8 mouse cellular contexts compared by ENCODE assay signal in genomic region chr8:71700493-71701269, GRCm38 (mm10). TPM values are rescaled to one million over a fixed set of nuclear protein-coding genes. Genes with fewer than 3 reads are reported as not detected.
A peak's percentile ranks its signal among the peaks of the same experiment; 100 is the strongest.
DNase-seq lines count a peak whose midpoint lies in the region; ATAC-seq lines count a peak whose summit lies in the region.

No protein-coding gene starts in this region.

- H3K9ac ChIP-seq in kidney, embryonic 15.5 days: 0 out of 2 replicates have a peak overlapping the region, but pooled peaks have one; percentile 18

- H3K4me3 ChIP-seq in kidney, embryonic 15.5 days (replicated peaks): peak overlapping the region; percentile 32
- H3K4me3 ChIP-seq in heart, embryonic 10.5 days: peak overlapping the region; percentile 46

- peak; percentile 44; the same call in 1 of the 2 replicates for ATAC-seq in kidney, embryonic 15.5 days (replicated peaks; ENCODE audit: low FRiP score)
- peak; percentile 50 for ATAC-seq in megakaryocyte, adult 5-6 weeks (ENCODE audit: poor library complexity, severe bottlenecking)
- no peak for ATAC-seq in monocyte, adult 5-6 weeks (replicated peaks; ENCODE audit: insufficient number of reproducible peaks, low FRiP score, low TSS enrichment, poor library complexity, severe bottlenecking)

- WGBS in kidney, embryonic 15.5 days: 2% methylated on average over 29 of the region's 29 CpGs
- 6% methylated on average over 29 of the region's 29 CpGs for WGBS in heart, embryonic 10.5 days

- no peak for DNase-seq in kidney, adult 9 months
- no peak for DNase-seq in heart, embryonic 10.5 days (ENCODE audit: low spot score)
- DNase-seq in kidney, postnatal 25 days: peak; percentile 59 to 74
- no peak for DNase-seq in cerebellum, adult 8-10 months
- no peak for DNase-seq in urinary bladder, postnatal 10 days (ENCODE audit: low spot score)

- H3K4me2 ChIP-seq in kidney, embryonic 15.5 days: peak overlapping the region; percentile 57

- H3K36me3 ChIP-seq in kidney, embryonic 15.5 days: no peaks in the 10 kb centered on the region
- no peaks in the 10 kb centered on the region for H3K36me3 ChIP-seq in heart, embryonic 10.5 days

- H3K27ac ChIP-seq in kidney, embryonic 15.5 days: no peak overlapping the region
- no peak overlapping the region; the same call in 1 of the 2 replicates for H3K27ac ChIP-seq in heart, embryonic 10.5 days

- H3K9me3 ChIP-seq in kidney, embryonic 15.5 days (replicated peaks): no peaks in the 10 kb centered on the region
- H3K9me3 ChIP-seq in heart, embryonic 10.5 days: no peaks in the 10 kb centered on the region

- H3K4me1 ChIP-seq in kidney, embryonic 15.5 days: peaks cover 26% of the 10 kb centered on the region
- peaks cover 10% of the 10 kb centered on the region for H3K4me1 ChIP-seq in heart, embryonic 10.5 days

- peaks cover 82% of the 10 kb centered on the region for H3K27me3 ChIP-seq in kidney, embryonic 15.5 days
- H3K27me3 ChIP-seq in heart, embryonic 10.5 days (ENCODE audit: insufficient read depth, poor library complexity, severe bottlenecking): peaks cover 90% of the 10 kb centered on the region

RNA-seq across cellular contexts. Expression of gene B3gnt3, which starts 0.9 kb away (rescaled TPM):
- 2.8 and 3.9 TPM in 2 replicates for polyA plus RNA-seq in kidney, embryonic 15.5 days (2015; fragmentation: Nextera tagmentation; extraction: Ambion mirVana)
- 1.6 and 2.9 TPM in 2 replicates for polyA plus RNA-seq in heart, embryonic 10.5 days (2016; fragmentation: Nextera tagmentation; extraction: Ambion mirVana)
- total RNA-seq in megakaryocyte, adult 5-6 weeks (2015): 0.36 and 0.89 TPM in 2 replicates
- total RNA-seq in megakaryocyte, adult 5-6 weeks (2017): 0.18 TPM in 1 of 2 replicates, not detected in the other
- total RNA-seq in monocyte, adult 5-6 weeks (2017): 0.29 to 0.75 TPM in 2 of 3 replicates, not detected in the other

RNA-seq across cellular contexts. Expression of gene Insl3, which starts 11.7 kb away (rescaled TPM):
- polyA plus RNA-seq in kidney, embryonic 15.5 days (2015; fragmentation: Nextera tagmentation; extraction: Ambion mirVana): 1.2 and 1.7 TPM in 2 replicates
- 0.99 and 1.5 TPM in 2 replicates for polyA plus RNA-seq in heart, embryonic 10.5 days (2016; fragmentation: Nextera tagmentation; extraction: Ambion mirVana)
- 2.9 and 4.2 TPM in 2 replicates for total RNA-seq in megakaryocyte, adult 5-6 weeks (2015)
- 1.1 and 2.4 TPM in 2 replicates for total RNA-seq in megakaryocyte, adult 5-6 weeks (2017)
- 14.1 TPM in 1 of 3 replicates, not detected in the others for total RNA-seq in monocyte, adult 5-6 weeks (2017)

RNA-seq across cellular contexts. Expression of gene Jak3, which starts 24.6 kb away (rescaled TPM):
- 6.3 and 7.2 TPM in 2 replicates for polyA plus RNA-seq in kidney, embryonic 15.5 days (2015; fragmentation: Nextera tagmentation; extraction: Ambion mirVana)
- 6.7 and 9.7 TPM in 2 replicates for polyA plus RNA-seq in heart, embryonic 10.5 days (2016; fragmentation: Nextera tagmentation; extraction: Ambion mirVana)
- 4.8 and 5.0 TPM in 2 replicates for total RNA-seq in megakaryocyte, adult 5-6 weeks (2015)
- total RNA-seq in megakaryocyte, adult 5-6 weeks (2017): 2.6 and 5.2 TPM in 2 replicates
- 7.1 to 25.6 TPM (median 11.2 TPM) in 3 replicates for total RNA-seq in monocyte, adult 5-6 weeks (2017)

RNA-seq across cellular contexts. Expression of gene Fcho1, which starts 24.8 kb away (rescaled TPM):
- 6.3 and 6.5 TPM in 2 replicates for polyA plus RNA-seq in kidney, embryonic 15.5 days (2015; fragmentation: Nextera tagmentation; extraction: Ambion mirVana)
- polyA plus RNA-seq in heart, embryonic 10.5 days (2016; fragmentation: Nextera tagmentation; extraction: Ambion mirVana): 2.0 and 3.1 TPM in 2 replicates
- total RNA-seq in megakaryocyte, adult 5-6 weeks (2015): 28.4 and 30.9 TPM in 2 replicates
- total RNA-seq in megakaryocyte, adult 5-6 weeks (2017): 39.6 and 41.2 TPM in 2 replicates
- total RNA-seq in monocyte, adult 5-6 weeks (2017): 17.3 to 92.4 TPM (median 17.6 TPM) in 3 replicates

RNA-seq across cellular contexts. Expression of gene Unc13a, which starts 29.1 kb away (rescaled TPM):
- 0.80 and 1.2 TPM in 2 replicates for polyA plus RNA-seq in kidney, embryonic 15.5 days (2015; fragmentation: Nextera tagmentation; extraction: Ambion mirVana)
- polyA plus RNA-seq in heart, embryonic 10.5 days (2016; fragmentation: Nextera tagmentation; extraction: Ambion mirVana): 0.31 and 0.48 TPM in 2 replicates
- total RNA-seq in megakaryocyte, adult 5-6 weeks (2015): 0.11 TPM in 1 of 2 replicates, not detected in the other
- total RNA-seq in megakaryocyte, adult 5-6 weeks (2017): 1.1 TPM in 1 of 2 replicates, not detected in the other
- total RNA-seq in monocyte, adult 5-6 weeks (2017): 0.21 to 0.97 TPM (median 0.29 TPM) in 3 replicates

Comparison
In these comparisons a context has a peak if more than half of its experiments do, and no peak if none do; other contexts are left out.
1. DNase-seq: peak in kidney, postnatal 25 days (2 of 2); none in kidney, adult 9 months (single experiment), heart, embryonic 10.5 days (single experiment), cerebellum, adult 8-10 months (single experiment) and urinary bladder, postnatal 10 days (single experiment).